Mouse (Mus musculus): Measurements from ENCODE around the gene Rnf25.

Rnf25 gene

DNA sequence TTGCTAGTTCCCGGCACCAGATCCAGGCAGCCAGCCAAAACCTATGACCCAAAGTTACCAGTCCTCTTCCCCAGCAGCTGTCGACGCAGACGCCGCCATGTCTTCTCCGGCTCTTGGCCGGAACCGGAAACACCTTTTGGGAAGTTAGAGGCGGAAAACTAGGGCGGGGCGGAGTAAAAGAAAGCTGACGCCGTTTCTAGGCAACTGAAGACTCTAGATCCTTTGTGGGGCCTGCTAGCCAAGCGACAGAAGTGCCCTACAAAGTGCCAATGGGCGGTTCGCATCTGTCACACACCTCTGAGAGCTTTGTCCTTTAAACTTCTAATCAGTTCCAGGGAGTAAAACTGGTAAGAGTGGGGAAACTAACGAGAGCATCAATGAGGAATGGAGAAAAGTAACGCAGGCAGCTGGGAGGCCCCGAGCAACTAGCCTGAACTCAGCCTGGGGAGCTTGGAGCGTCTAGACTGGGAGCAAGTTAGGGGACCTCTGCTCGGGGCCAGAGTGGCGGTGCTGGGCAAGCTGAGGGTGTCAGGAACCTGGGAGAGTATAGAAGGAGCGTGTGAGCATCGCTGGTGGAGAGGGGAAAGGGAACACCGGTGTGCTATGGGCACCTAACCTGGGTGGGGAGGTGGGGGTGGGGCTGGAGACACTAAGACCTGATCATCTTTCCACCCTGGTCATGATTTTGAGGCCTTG lies at the start of gene Rnf25, which contains the start of gene Stk36:
Rnf25 (minus strand) TSS at position 131 of the 696 bp plus-strand sequence.
Stk36 (plus strand) TSS at position 179 of the 696 bp plus-strand sequence.
- DNase-seq (ENCODE audit: low spot score in 2 of 2), result peak; percentile 71 to 83

DNA sequence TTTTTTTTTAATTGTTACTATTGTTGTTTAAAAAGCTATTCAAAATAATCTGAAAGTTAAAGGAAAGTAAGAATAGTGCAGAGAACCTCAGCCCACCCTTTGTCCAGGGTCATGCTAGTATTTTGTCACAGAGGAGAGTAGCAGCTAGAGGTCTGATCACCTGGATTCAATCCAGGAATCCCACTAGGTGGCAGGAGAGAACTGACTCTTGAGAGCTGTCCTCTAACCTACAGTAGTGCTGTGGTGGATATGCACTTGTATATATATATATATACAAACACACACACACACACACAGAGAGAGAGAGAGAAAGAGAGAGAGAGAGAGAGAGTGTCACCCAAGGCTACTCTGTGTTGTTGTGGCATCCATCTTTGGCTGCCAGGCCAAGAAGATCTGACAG lies 42.7 kb upstream of the Rnf25 start:
- DNase-seq (ENCODE audit: low spot score in 2 of 2), result no peak

DNA sequence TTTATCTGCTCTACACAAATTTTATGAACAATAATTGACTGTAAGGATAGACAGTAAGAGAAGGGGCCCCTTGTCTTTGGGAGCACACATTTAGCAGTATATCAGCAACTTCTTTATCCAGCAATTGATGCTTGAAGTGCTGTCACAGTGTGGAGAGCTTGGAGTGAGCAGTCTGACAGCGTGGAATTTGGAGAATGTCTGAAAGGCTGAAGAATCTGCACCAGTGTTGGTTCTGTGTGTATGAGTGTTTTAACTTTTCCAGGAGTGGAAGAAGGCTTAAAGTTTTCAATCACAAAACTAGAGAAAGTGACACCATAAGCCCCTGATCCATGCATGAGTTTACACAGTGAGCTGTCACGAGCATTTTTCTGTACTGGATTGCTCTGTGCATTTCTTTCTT lies 42.3 kb upstream of the Rnf25 start:
- no peak for DNase-seq (ENCODE audit: low spot score in 2 of 2)

DNA sequence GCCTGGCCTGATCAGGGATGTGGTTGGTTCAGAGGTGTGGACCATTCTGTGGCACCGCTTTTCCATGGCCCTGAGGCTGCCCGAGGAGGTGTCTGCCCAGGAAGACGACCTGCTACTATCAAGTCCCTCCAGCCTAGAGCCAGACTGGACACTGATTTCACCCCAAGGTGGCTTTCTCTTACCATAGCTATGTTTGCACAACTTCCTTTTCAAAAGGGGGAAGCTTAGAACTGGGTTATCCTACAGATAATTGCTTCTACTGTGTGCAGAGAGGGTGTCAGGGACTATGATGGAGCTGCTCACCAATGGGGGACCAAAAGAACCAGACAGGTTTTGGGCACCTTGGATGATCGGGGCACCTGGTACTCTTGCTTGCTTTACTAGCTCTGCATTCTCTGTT lies 31.5 kb upstream of the Rnf25 start:
- no peak for DNase-seq (ENCODE audit: low spot score in 2 of 2)

DNA sequence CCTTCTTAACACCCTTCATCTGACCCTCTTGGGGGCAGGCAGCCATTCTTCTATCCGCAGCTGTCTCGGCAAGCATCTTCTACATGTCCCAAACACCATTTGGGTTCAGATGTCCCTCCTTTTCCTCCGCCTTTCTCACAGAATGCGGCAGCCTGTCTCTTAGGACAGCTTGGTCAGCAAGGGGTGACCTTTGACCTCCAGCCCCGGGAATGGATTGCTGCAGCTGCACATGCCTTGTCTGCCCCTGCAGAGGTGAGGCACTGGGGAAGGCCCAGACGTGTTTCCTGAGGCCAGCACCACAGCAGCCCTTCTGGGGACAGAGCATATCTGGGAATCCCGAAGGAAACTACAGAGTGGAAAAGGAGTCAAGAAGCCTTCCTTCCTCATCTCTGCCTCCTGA lies 26.8 kb upstream of the Rnf25 start:
- no peak for DNase-seq (ENCODE audit: low spot score in 2 of 2)

DNA sequence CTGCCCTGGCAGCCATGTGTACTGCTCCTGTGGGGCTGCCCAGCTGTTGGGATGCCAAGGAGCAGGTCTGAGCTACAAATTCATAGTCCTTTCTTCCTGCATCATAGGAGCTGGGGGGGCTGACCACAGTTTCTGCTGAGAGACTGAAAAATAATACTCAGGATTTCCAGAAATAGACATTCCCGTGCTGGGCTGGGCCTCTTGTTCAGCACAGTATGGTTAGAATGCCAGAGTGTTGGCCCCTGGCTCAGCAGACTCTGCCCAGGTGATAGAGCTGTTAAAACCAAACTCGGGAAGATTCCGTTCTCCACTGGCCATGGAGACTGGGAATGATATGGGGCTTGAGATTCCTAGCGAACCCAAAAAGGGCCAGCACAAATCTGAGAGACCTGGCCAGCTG lies 24.9 kb upstream of the Rnf25 start:
- DNase-seq (ENCODE audit: low spot score in 2 of 2), result no peak

DNA sequence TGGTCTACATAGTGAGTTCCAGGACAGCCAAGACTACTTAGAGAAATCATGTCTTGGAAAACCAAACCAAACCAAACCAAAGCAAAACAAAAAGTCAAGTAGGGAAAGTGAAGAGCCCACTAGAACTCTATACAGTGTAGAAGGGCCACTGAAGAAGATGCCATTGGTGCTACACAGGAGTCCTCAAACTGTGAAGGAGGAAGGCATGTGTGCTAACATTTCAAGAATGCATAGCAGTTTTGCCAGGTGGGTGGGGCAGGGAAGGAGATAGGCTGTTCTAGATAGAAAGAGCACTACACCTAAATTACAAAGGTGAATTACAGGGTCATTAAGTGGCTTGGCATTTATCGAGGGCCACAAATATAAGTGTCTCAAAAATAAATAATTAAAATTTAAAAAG lies 23.0 kb upstream of the Rnf25 start:
- DNase-seq (ENCODE audit: low spot score in 2 of 2), result no peak

DNA sequence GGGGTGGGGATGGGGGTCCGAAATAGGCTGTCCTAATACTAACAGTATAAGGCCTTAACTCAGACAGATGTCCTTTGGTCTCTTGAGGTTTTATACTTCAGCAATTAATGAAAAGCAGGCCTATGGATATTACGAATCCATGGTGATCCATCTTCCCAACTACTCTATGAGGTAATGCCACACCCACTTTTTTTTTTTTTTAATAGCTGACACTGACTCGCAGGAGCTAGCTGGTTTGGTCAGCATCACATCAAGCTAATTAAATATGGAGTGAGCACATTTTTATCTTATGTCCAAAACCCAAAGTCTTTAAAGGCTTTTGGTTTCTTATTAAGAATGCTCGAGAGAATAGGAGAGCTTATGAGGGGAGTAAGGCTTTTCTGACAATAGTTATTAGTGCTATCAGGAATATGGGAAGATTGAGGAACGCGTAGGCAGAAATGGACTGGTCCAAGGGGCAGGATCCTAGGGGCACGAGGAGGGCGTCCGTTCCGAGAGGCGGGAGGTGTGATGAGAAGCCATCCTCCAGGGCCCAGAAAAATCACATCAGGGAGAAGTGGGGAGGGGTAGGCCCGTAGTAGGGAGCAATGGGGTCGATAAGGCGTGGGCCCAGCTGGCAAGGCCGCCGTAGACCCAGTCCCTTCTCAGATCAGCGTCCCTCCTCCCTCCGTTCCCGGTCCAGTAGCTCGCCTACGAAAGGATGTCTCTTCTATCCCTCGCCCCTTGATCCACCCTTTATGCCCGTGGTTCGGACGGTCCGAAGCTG lies 513 bp downstream of the Rnf25 start:
- DNase-seq (ENCODE audit: low spot score in 2 of 2), result no peak

DNA sequence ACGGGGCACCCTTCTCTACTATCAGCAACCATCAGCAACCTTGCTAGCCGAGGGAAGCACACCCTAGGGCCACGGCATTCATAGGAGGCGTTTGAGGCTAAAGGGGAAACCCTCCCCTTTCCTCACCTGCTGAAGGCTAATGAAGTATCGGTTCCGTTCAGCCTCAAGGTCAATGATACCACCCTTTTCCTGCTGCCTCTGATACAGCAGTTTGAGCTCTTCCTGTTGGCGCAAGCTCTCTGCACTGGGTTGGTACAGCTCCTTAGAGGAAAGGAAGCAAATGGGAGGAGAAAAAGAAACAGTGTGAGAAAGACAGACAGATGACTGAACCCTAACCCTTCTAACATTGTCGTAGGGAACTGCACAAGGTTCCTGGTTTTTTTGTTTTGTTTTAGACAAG lies 6.8 kb downstream of the Rnf25 start:
- DNase-seq (ENCODE audit: low spot score in 2 of 2), result no peak

DNA sequence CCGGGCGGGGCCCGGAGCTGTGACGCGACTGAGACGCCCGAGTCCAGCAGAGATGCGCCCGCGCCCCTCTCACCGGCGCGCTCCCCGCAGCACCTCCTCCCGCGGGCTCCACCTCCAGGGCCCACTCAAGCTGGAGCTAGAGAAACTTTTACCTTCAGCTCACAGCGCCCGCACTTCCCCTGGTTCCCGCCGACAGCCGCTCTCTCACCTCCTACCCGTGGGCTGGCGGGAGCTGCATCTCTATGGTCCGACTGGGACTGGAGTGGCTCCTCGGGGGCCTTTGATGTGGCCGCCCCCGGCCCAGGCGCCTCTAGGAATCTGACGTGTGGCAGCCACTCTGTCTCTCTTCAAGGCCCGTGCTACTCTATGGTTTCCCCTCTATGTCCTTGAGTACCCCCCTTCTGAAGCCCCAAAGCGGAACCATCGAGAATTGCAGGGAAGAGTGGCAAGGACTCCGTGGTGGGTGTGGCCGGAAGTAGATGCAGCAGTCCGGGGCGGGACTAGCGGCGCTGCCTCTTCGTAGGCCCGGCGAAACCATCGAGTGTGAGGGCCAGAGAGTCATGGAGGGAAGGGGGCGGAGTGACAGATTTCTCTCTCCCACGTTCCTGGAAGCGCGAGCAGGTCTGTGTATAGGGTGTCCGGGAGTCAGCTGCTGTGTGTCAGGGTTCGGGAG lies 13.3 kb downstream of the Rnf25 start, which contains the start of the genes Zfp142 and Bcs1l:
Zfp142 (minus strand) TSS at position 474 of the 673 bp plus-strand sequence.
Bcs1l (plus strand) TSS at position 517 of the 673 bp plus-strand sequence.
- DNase-seq (ENCODE audit: low spot score in 2 of 2), result peak; percentile 98

DNA sequence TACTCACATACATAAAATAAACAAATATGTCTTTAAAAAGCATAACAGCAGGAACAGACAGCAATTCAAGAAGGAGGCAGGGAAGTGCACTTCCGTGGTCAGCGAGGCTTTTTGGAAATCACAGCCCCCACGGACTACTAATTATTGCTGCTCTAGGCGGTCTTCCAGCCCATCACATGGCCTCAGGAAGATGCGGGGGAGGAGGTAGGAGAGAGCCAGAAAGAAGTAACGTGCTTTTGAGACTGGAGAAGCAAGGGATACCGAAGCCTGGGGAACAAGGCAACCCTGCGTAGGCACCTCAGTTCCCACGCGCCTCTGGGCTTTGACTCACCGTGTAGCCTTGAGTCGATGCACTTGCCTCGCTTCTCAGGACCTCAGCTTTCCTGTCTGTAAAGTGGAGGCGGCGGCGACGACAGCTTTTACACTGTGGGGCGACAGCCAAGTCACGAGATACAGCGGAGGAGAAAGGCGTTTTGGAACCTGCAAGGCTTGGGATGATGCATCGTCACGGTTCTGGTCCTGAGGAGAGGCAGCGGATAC lies 13.9 kb downstream of the Rnf25 start:
- no peak for DNase-seq (ENCODE audit: low spot score in 2 of 2)

DNA sequence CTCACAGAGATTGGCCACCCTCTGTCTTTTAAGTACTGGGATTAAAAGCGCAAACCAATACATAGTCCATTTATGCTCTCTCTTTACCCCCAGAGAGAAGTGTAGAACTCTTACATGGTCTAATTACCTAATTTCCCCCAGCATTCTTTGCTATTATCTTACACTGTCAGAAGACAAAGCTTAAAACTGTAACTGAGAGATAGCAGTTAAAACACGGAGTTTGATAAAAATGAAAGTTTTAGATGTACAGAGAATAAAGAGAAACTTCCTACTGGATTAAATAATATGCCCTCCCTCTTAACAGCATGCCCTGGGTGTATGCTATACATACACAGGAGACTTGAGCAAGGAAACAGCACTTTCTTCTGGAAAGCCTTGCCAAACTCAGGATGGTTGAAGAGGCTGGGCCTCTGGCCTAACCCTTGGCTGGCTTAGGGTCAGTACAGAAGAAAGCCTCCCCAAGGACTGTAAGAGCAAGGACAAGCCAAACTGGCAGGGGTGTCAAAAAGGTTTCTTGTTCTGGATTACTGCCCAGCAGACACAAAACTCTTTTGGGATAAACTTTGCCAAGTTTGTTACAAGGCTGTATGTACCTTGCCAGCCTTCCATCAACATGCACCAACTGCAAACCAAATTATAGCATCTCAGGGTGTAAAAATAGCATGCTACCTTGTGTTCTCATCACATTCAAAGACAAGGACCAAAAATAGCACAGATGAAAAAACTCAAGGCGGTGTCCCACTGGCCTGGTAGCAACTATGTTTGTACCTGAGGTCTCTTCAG lies 16.4 kb downstream of the Rnf25 start:
- DNase-seq (ENCODE audit: low spot score in 2 of 2), result no peak

DNA sequence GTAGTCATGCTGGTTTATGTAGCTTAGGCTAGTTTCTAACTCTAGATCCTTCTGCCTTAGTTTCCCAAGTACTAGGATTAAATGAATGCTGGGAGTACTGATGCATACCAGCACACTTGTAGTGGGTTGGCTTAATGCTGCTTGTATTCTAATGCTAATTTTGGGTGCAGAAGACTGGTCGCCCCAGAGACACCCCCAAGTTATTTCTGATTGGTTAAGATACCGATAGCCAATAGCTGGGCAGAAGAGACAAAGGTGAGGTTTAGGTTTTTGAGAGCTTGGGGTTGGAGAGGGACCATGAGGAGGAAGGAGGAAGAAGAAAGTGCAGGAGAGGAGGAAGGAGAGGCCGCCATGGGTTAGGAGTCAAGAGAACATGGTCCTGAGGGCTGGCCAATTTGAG lies 18.6 kb downstream of the Rnf25 start:
- no peak for DNase-seq (ENCODE audit: low spot score in 2 of 2)

DNA sequence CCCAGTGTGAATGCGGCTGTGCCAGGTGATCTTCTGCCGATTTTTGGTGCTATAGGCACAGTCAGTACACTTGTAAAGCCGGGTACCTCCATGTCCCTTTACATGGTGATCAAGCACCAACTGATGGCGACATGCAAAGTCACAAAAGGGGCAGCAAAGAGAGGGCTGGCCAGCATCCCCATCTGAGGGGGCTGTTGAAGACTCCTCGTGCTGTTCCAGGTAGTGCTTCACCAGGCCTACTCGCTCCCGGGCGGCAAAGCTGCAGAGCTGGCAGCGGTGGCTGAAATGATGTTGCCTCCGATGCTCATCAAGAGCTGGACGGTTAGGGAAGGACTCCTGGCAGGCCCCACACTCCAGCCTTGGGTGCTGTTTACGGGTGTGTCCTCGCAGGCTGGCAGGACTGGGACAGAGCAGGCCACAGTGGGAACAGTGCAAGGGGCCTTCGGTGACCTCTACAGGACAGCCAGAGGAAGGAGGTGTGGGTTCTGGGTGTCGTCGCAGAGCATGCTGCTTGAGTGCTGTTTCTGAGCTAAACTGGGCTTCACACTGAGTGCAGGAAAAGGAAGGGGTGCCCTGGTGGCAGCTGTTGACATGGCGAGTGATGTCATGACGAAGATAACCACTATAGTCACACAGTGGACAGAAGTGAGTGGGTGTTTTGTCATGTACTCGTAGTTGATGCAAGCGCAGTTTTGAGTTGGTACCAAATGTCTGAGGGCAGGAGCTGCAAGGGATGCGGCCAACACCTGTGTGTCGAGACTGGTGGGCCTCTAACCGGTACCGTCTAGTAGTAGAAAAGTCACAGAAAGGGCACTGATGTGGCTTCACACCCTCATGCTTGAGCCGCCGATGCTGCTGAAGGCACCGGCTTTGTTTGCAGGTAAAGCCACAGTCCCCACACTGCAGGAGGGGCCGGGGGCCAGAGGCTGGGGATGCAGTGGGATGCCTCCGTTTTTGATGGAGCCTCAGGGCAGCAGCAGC lies 31.2 kb downstream of the Rnf25 start:
- no peak for DNase-seq (ENCODE audit: low spot score in 2 of 2)

DNA sequence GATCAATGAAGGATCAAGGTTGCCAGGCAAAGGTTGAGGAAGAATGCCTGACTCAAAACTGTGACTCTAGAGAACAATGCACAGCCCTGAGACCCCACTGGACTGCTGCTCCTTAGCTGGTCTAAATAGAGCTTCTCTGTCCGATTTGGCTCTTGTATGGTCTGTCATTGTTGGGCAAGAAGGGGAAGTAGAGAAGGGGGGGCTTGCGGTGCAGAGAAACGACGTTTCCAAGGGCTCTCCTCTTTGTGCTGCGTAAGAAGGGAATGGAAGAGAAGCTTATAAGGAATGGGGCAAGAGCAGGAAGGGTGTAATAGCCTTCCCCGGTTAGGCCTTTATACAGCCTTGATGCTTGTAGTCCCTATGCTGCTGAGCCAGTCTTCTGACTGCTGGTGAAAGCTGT lies 35.4 kb downstream of the Rnf25 start:
- DNase-seq (ENCODE audit: low spot score in 2 of 2), result no peak

DNA sequence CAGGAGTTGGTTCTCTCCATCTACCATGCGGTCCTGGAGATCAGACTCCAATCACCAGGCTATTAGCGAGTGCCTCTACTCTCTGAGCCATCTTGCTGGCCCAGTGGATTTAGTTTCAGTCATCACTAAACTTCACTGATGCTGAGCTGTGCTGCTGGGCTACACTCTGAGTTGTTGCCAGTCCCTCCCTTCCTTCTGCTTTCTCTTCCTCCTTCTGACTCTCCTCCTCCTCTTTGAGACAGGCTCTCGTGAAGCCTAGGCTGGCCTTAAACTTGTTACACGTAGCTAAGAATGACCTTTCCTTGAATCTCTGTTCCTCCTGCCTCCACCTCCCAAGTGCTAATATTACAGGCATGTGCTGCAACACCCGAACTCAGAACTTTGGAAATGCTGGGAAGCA lies 42.1 kb downstream of the Rnf25 start:
- no peak for DNase-seq (ENCODE audit: low spot score in 2 of 2)

DNA sequence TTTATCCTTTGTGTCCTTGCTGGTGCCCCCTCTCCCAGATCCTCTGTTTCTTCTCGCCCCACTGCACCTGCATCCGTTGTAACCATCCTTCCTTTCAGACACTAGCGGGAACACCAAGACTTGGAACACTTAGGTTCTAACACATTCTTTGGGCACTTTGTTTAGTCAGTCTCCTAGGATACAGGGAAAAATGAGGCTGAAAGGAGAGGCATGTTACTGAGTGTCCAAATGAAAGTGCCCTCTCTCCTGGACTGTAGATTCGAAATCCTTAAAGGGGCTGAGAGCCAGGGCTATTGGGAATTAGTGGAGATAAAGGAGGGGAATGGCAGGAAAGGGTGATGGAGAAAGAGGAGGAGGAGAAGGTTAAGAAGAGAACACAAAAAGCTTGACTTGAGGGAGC lies 57.0 kb downstream of the Rnf25 start, which contains the start of gene Usp37:
Usp37 (minus strand) TSS at position 101 of the 400 bp plus-strand sequence.
- no peak for DNase-seq (ENCODE audit: low spot score in 2 of 2)

Data from frontal cortex, postnatal 10 days (tissue).